Mouse (Mus musculus) bone marrow, adult 2 months (tissue): ENCODE data around the gene Fgg. TPM values are rescaled to one million over a fixed set of nuclear protein-coding genes. Genes with fewer than 3 reads are reported as not detected.

Source experiments
- H3K27ac ChIP-seq: fragments of 200-500 bp; 2 replicates; pipeline ENCODE4 v1.5.1; 2012; ENCODE audit warnings: low read depth, mild to moderate bottlenecking, control low read depth, inconsistent platforms, low read length; ENCODE audit not compliant: control insufficient read depth, poor library complexity, insufficient read depth
- H3K4me1 ChIP-seq: fragments of 200-500 bp; 2 replicates; pipeline ENCODE4 v1.6.1; 2011; ENCODE audit warnings: low read length; ENCODE audit not compliant: control insufficient read depth, insufficient read depth
- H3K4me3 ChIP-seq: fragments of 200-500 bp; replicated peaks from 2 replicates; pipeline ENCODE3; 2011; ENCODE audit warnings: mild to moderate bottlenecking, low read depth, low read length, control low read depth; ENCODE audit not compliant: control insufficient read depth
- CTCF ChIP-seq: fragments of 200-500 bp; IDR thresholded peaks from 2 replicates; pipeline ENCODE4 v1.5.1; 2011; ENCODE audit warnings: low read length, control low read depth; ENCODE audit not compliant: control insufficient read depth, insufficient read depth
- POLR2A ChIP-seq: fragments of 200-500 bp; IDR thresholded peaks from 2 replicates; pipeline ENCODE4 v1.6.1; 2011; ENCODE audit warnings: low read depth, mild to moderate bottlenecking, control low read depth, low read length, borderline replicate concordance; ENCODE audit not compliant: control insufficient read depth
- WGBS: fragments of 180-500 bp; shearing (Covaris S2); methylation state at CpG from one replicate; pipeline ENCODE4 v1.1.7; 2018; 5-methylcytosine and 5-hydroxymethylcytosine counted together
- polyA plus RNA-seq: library from polyadenylated mRNA; stranded (reverse); fragments of >200 nt; gene quantifications from 2 replicates; pipeline ENCODE4 v1.2.4, GENCODE M21; 2011; ENCODE audit warnings: low replicate concordance; ENCODE audit not compliant: missing spikeins, insufficient read depth, insufficient read length

The Fgg gene
- polyA plus RNA-seq, 1 experiment = 2.0 TPM

GRCm38 (mm10) chr3:83053758-83054157 lies 46.2 kb downstream of the Fgg start:
- Histone ChIP-seq H3K27ac (no peak overlapping the region), H3K4me3 (no peak overlapping the region), H3K4me1 (no peaks in the 10 kb centered on the region)
- WGBS = 25% methylated on average over 10 of the region's 10 CpGs
- TF ChIP-seq CTCF (no peak), POLR2A (no peak)

DNA sequence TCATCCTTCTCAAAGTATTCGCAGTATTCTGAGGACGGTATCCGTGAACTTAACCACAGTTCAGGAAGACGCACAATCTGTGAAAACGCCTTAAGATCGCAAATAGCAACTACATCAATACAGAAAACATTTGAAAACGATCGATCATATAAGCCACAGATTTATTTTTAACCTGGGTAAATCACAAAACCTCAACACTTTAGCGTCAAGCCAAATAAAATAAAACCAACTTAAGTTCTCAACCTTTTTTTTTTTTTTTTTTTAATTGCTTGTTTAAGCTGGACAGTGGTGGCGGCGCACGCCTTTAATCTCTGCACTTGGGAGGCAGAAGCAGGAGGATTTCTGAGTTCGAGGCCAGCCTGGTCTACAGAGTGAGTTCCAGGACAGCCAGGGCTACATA lies 47.2 kb downstream of the Fgg start:
- TF ChIP-seq POLR2A (no peak), CTCF (no peak)
- peak overlapping the region; percentile 64 for H3K4me3 ChIP-seq
- 15% methylated on average over 13 of the region's 13 CpGs for WGBS
- H3K4me1 ChIP-seq = no peaks in the 10 kb centered on the region
- H3K27ac ChIP-seq = no peak overlapping the region

DNA sequence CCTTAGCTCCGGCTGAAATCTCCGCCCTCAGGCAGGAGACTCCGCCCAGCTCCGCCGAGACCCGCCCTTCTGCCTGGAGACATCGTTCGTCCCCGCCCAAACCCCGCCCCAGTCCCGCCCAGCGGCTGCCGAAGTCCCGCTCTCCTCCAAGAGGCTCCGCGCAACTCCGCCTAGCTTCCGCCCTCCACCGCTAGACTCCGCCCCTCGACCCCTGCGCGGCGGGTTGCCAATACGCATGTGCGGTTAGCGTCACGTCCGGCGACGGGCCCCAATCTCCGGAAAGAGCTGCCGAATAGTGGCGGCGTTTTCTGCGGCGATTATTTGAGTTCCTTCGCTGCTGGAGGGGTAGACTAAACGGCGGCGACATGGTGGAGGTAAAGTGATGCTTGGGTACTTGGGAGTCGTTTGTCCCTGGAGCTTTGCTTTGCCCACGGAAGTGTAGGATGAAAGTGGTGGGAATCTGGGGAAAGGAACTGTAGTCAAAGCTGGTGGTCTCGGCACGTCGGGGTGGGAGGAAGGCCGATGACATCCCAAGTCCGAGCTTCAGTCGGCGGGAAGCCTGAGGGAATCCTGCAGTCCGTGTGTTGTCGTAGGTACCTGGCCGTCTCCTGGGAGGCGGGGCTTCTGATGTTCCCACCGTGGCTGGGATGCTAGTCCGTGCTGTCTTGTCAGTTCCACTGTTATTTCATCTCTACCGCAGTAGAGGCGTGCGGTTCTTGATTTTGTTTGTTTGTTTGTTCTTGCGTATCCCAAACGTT lies 47.9 kb downstream of the Fgg start, which contains the start of gene Plrg1:
Gene Plrg1 (plus strand): TSS at position 242 of the 758 bp plus-strand sequence.
- TF ChIP-seq CTCF (no peak), POLR2A (peak; percentile 50; the same call in 1 of the 2 replicates)
- H3K27ac ChIP-seq = peak within 1 kb of the TSS; percentile 66
- H3K4me3 ChIP-seq = peak within 1 kb of the TSS; percentile 85
- under 1% methylated on average over 61 of the region's 61 CpGs for WGBS
- H3K4me1 ChIP-seq = no peaks in the 10 kb centered on the region

GRCm38 (mm10) chr3:83057046-83057445 lies 49.5 kb downstream of the Fgg start:
- WGBS = 98% methylated on average over 2 of the region's 2 CpGs
- TF ChIP-seq POLR2A (no peak), CTCF (no peak)
- H3K4me3 ChIP-seq = no peak overlapping the region
- H3K27ac ChIP-seq = no peak overlapping the region
- H3K4me1 ChIP-seq = no peaks in the 10 kb centered on the region

Other genes with a start within 250 kb of the Fgg start
- gene Rbm46, start 131.2 kb upstream of the Fgg start, polyA plus RNA-seq = not detected in 2 replicates
- 0.37 TPM in 1 of 2 replicates, not detected in the other for gene Lrat, start 103.8 kb upstream of the Fgg start, polyA plus RNA-seq
- 2.0 and 3.0 TPM in 2 replicates for gene Fga, start 18.4 kb downstream of the Fgg start, polyA plus RNA-seq
- gene Fgb, start 42.1 kb downstream of the Fgg start, polyA plus RNA-seq = 1.5 and 8.1 TPM in 2 replicates
- 10.9 and 30.1 TPM in 2 replicates for gene Plrg1, start 47.8 kb downstream of the Fgg start, polyA plus RNA-seq
- gene Dchs2, start 120.2 kb downstream of the Fgg start, polyA plus RNA-seq = not detected in 2 replicates